Mouse (Mus musculus) G1E (cell line): ENCODE measurements at regions not wholly inside any gene's neighbourhood (a gene's known extent, or its start where the extent isn't known, plus 50 kb on each side); places are given as distances from the start of the nearest gene placed in this dataset.

Source experiments
- CTCF ChIP-seq: IDR thresholded peaks from 2 replicates; pipeline ENCODE4 v1.5.1; 2012; ENCODE audit warnings: low read depth, low read length, inconsistent platforms, mixed read lengths
- GATA1 ChIP-seq: IDR thresholded peaks from 2 replicates; pipeline ENCODE4 v1.6.1; 2012; ENCODE audit warnings: borderline replicate concordance, low read length, inconsistent platforms, mixed read lengths

- TF ChIP-seq GATA1 = no peak
- TF ChIP-seq CTCF = no peak
Measured at GRCm38 (mm10) chr14:48331623-48332000, 114.3 kb upstream of the Tmem260 start.
